Mouse (Mus musculus) inflammation-experienced regulatory T-cells, adult 6 months (primary cell): ENCODE data around the gene Anks1b. TPM values are rescaled to one million over a fixed set of nuclear protein-coding genes. Genes with fewer than 3 reads are reported as not detected.

Experiments used
- ATAC-seq: one replicate; pipeline ENCODE4 v1.8.0; 2017
- polyA plus RNA-seq, 3 experiments: library from polyadenylated mRNA; unstranded; fragments of 100-300 nt; shearing (Covaris generic); gene quantifications; one replicate each; pipeline ENCODE4 v1.2.1; 2017

The Anks1b gene
- polyA plus RNA-seq, 3 experiments from 2014 or later = 0.30 TPM; not detected in 2

GRCm38 (mm10) chr10:90380704-90381339, 507.5 kb downstream of the Anks1b start:
- no peak for ATAC-seq

GRCm38 (mm10) chr10:90400382-90400781, 527.1 kb downstream of the Anks1b start:
- no peak for ATAC-seq

GRCm38 (mm10) chr10:90408484-90408883, 535.2 kb downstream of the Anks1b start:
- ATAC-seq = no peak

GRCm38 (mm10) chr10:90431527-90431926, 558.2 kb downstream of the Anks1b start:
- ATAC-seq = no peak

GRCm38 (mm10) chr10:90431974-90432373, 558.7 kb downstream of the Anks1b start:
- ATAC-seq = no peak

GRCm38 (mm10) chr10:90432479-90432878, 559.2 kb downstream of the Anks1b start:
- no peak for ATAC-seq

GRCm38 (mm10) chr10:90441036-90441435, 567.7 kb downstream of the Anks1b start:
- ATAC-seq = no peak

- no peak for ATAC-seq
These were observed 568.3 kb downstream of the Anks1b start for GRCm38 (mm10) chr10:90441656-90442055.

- no peak for ATAC-seq
These were observed 591.6 kb downstream of the Anks1b start for GRCm38 (mm10) chr10:90464906-90465305.

- no peak for ATAC-seq
These were observed 592.1 kb downstream of the Anks1b start for GRCm38 (mm10) chr10:90465426-90465825.

- ATAC-seq = no peak
These were observed 594.2 kb downstream of the Anks1b start for GRCm38 (mm10) chr10:90467546-90467945.

- no peak for ATAC-seq
These were observed 620.1 kb downstream of the Anks1b start for GRCm38 (mm10) chr10:90493436-90493835.

GRCm38 (mm10) chr10:90493996-90494642, 620.8 kb downstream of the Anks1b start:
- ATAC-seq = no peak

- no peak for ATAC-seq
These were observed 621.7 kb downstream of the Anks1b start for GRCm38 (mm10) chr10:90494981-90495516.

GRCm38 (mm10) chr10:90507561-90507960, 634.3 kb downstream of the Anks1b start:
- ATAC-seq = no peak

GRCm38 (mm10) chr10:90512801-90513200, 639.5 kb downstream of the Anks1b start:
- ATAC-seq = no peak

GRCm38 (mm10) chr10:90531813-90532212, 658.5 kb downstream of the Anks1b start:
- no peak for ATAC-seq

- no peak for ATAC-seq
These were observed 662.1 kb downstream of the Anks1b start for GRCm38 (mm10) chr10:90535370-90535769.

- ATAC-seq = no peak
These were observed 673.3 kb downstream of the Anks1b start for GRCm38 (mm10) chr10:90546635-90547034.

GRCm38 (mm10) chr10:90562906-90563305, 689.6 kb downstream of the Anks1b start:
- no peak for ATAC-seq

- ATAC-seq = no peak
These were observed 703.1 kb downstream of the Anks1b start for GRCm38 (mm10) chr10:90576191-90577098.

- no peak for ATAC-seq
These were observed 703.8 kb downstream of the Anks1b start for GRCm38 (mm10) chr10:90577099-90577461.

- no peak for ATAC-seq
These were observed 704.5 kb downstream of the Anks1b start for GRCm38 (mm10) chr10:90577777-90578176.
